Mouse (Mus musculus) thymus, postnatal 4 days (tissue): ENCODE data around the gene Nckap5.

Experiments
- DNase-seq: peaks from one replicate; pipeline ENCODE4 v3.0.0; 2021

Gene Nckap5

GRCm38 (mm10) chr1:126537223-126537757, 293.3 kb downstream of the Nckap5 start:
- no peak for DNase-seq

GRCm38 (mm10) chr1:126535527-126535926, 295.1 kb downstream of the Nckap5 start:
- DNase-seq, result no peak

DNA sequence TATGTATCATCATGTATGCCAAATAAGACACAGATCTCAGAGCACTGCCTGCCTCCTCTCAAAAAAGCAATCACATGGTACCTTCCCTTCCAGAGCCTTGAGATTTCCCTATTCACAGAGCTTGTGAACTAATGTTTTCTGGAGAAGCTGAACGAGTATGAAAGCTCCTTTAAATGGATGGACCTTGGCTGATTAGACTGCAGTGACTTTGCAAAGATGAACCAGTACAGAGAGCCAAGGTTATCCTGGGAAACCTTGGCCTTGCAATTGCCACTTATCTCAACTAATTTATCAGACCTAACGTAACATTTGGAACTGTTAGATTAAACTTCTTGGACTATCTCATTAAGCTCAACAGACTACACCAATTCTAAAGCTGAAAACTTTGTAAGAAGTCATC, 296.6 kb downstream of the Nckap5 start:
- no peak for DNase-seq

DNA sequence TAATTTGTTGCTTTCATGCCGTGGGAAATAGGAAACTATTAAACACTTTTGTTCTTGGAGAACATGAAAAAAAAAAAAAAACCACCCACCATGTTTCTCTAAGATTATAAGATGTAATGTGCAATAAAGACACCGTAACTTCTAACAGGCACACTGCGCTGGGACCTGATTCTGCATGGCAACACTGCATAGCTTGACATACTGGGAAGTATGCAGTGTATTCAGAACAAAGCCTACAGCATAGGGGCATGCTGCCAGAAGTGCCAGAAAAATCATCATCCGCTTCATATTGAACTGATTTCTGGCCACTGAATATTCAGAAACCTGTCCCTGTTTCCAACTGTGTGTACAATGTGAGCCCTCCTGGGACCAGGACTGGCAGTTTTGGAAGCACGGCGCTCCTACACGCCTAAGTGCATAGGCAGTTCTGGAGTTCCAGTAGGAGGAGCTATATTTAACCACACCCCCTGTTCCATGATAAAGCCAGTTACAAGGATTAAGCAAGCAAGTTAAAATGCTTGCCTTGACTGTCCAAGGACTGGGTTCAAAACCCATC, 302.5 kb downstream of the Nckap5 start:
- no peak for DNase-seq

DNA sequence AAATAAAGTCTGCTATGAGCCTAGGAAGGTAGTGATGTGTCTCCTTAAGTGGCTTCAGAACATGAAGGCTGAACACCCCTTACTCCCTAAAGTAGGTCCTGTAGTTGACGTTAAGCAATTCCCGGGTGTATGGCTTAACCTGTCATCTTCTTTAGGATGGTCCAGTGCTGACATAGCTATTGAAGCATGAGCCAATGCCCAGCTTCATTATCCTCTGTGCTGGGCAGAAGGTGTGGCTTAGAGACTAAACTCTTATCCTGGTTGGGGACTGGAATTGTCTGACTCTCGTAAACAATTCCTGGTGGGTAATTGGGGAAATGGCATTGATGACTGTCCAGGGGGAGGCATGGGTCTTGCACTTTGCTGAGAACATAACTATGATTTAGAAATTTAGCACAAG, 312.5 kb downstream of the Nckap5 start:
- DNase-seq, result no peak

- no peak for DNase-seq
These were observed 313.2 kb downstream of the Nckap5 start for GRCm38 (mm10) chr1:126517427-126517826.

- no peak for DNase-seq
These were observed 315.4 kb downstream of the Nckap5 start for GRCm38 (mm10) chr1:126515054-126515756.

GRCm38 (mm10) chr1:126511835-126512445, 318.7 kb downstream of the Nckap5 start:
- no peak for DNase-seq

DNA sequence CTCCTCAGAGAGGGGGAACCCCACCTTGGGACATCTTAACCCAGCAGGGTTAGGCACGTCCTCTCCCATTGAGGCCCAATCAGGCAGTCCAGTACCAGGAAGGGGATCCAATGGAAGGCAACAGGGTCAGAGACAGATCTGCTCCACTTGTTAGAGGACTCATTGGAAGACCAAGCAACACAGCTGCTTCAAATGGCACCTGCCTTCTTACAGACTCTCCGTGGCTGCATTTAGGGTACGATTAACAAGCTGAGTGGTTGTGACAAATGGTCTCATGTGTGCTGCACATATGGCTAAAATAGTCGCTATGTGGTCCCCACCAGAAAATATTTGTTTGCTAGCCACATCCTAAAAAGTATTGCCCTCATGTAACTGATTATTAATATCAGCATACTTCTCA, 325.9 kb downstream of the Nckap5 start:
- DNase-seq, result no peak

DNA sequence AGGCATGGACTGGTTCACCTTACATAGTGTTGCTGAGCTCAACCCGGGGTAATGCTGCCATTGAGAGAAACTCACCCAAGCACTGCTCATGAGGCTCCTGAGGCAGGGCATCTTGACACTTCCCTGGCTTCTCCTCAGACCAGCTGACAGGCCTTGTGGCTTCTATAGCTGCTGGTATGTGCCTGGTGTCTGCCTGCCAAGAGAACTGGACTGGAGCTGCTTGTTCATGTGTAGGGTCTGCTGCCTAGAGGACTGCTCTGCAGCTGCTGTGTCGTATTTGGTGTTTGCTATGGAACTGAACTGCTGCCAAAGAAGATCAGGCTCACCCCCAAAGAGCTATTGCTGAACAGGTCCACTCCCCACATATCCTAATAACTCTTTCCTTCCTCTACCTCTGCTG, 327.9 kb downstream of the Nckap5 start:
- DNase-seq, result no peak

- DNase-seq, result no peak
These were observed 333.9 kb downstream of the Nckap5 start for GRCm38 (mm10) chr1:126496722-126497121.

DNA sequence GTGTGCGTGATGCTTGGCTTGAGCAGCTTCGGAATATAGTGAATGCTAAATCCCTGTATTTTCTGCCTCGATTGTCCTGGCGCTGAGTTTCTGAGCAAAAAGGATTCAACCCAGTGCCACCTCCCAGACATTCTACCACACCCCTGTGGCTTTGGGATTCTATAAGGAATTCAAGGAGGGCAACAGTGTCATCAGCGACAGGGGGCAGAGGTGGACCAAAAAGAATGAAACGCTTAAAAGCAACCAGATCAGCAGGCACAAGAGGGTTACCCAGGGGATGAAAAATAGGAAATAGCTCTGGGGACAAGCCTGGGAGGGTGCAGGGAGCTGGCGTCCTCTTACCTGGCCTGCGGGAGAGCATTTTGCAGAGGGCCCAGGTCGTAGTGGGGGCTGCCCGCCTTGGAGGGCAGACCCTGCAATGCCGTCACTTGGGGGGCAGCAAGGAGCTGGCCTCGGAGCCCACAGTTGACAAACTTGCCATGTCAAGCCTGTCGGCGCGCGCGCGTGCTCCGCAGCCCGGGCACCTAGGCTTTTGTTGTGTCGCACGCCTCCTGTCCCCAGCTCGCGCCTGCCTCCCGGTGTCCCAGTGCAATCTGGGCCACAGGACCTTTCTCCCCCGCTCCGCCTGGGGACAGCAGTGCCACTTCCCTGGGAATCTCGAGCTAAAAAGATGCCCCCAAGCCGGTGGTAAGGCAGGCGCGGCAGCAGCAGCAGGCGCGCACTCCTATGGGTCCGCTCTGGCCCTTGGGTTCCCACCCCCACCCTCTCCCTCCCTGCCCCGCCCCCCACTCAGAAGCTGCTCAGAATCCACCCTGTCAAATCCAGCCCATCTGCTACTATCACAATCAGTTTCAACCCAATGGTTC, 338.2 kb downstream of the Nckap5 start:
- DNase-seq, result peak; percentile 29

GRCm38 (mm10) chr1:126491412-126491811, 339.2 kb downstream of the Nckap5 start:
- no peak for DNase-seq

- no peak for DNase-seq
These were observed 340.3 kb downstream of the Nckap5 start for GRCm38 (mm10) chr1:126490256-126490655.

- DNase-seq, result no peak
These were observed 345.9 kb downstream of the Nckap5 start for GRCm38 (mm10) chr1:126484664-126485087.

- no peak for DNase-seq
These were observed 346.9 kb downstream of the Nckap5 start for GRCm38 (mm10) chr1:126483665-126484064.

DNA sequence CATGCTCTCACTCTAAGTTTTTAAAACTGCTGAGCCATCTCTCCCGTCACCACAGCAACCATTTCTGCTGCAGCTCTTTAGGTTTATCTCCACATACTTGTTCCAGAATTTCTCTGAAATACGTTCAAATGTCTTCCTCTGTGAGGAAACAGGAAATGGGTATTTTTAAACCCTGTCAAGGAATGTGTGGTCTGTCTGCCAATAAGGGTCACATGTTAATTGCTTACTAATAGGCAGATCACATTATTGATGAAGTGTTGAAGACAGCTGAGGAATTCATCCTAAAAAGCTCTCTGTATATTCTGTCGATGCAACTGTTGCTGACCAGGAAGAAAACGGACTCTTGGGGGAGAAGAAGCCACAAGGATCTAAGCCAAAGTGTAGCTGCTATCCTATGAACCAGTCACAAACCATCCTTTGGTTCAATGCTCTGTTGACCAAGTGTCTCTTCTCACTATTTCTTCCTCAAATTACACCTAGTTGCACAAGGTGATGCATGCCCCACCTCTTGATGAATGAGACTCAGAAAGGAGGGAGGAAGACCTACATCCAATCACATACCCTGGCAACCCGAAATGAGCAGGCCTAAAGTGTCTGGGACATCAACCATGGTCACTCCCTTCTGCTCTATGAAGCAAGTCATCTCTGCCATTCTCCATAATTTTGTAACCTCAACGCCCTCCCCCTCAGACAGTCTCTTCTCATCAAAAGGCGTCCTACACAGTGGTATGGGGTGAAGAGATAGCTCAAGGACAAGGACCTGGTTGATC, 349.0 kb downstream of the Nckap5 start:
- DNase-seq, result no peak

DNA sequence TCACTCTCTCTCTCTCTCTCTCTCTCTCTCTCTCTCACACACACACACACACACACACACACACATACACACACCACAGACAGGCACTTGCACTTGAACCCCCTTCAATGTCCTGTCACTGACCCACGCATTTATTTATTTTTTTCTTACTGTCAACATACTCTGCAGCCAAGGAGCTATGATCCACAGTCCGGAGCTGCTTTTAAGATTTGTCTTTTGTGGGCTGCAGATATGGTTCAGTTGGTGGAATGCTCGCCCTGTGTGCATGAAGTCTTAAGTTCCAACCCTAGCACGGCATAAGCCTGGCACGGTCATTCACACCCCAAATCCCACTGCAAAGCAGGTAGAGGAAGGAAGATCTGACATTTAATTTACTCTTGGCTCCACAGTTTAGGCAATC, 357.6 kb downstream of the Nckap5 start:
- DNase-seq, result no peak

GRCm38 (mm10) chr1:126471419-126471818, 359.2 kb downstream of the Nckap5 start:
- DNase-seq, result no peak

GRCm38 (mm10) chr1:126470883-126471282, 359.7 kb downstream of the Nckap5 start:
- no peak for DNase-seq

- DNase-seq, result no peak
These were observed 360.6 kb downstream of the Nckap5 start for GRCm38 (mm10) chr1:126469818-126470544.
